Mouse (Mus musculus) myocyte (in vitro differentiated cells): Measurements from ENCODE around the gene a. TPM values are rescaled to one million over a fixed set of nuclear protein-coding genes. Genes with fewer than 3 reads are reported as not detected.

Source experiments
- H3K27me3 ChIP-seq: one replicate; pipeline ENCODE4 v1.6.1; 2011; ENCODE audit not compliant: control insufficient read depth, insufficient read depth, insufficient read length
- H3K36me3 ChIP-seq: one replicate; pipeline ENCODE4 v1.6.1; 2011; ENCODE audit not compliant: control insufficient read depth, insufficient read depth
- H3K4me2 ChIP-seq: one replicate; pipeline ENCODE4 v1.6.1; 2011; ENCODE audit warnings: low read depth, control low read depth
- H3K4me3 ChIP-seq: one replicate; pipeline ENCODE4 v1.5.1; 2011; ENCODE audit warnings: mild to moderate bottlenecking, control low read depth, moderate library complexity
- H3K79me2 ChIP-seq: one replicate; pipeline ENCODE4 v1.6.1; 2011; ENCODE audit not compliant: control insufficient read depth, insufficient read depth
- H3ac ChIP-seq: one replicate; pipeline ENCODE4 v1.6.1; 2011; ENCODE audit not compliant: control insufficient read depth, insufficient read length
- CEBPB ChIP-seq: IDR thresholded peaks from 2 replicates; pipeline ENCODE4 v1.6.1; 2011; ENCODE audit warnings: mild to moderate bottlenecking, moderate library complexity; ENCODE audit not compliant: poor library complexity, insufficient read depth, severe bottlenecking
- E2F4 ChIP-seq: IDR thresholded peaks from one replicate; pipeline ENCODE4 v1.6.1; 2011; ENCODE audit warnings: mild to moderate bottlenecking, control low read depth, moderate library complexity; ENCODE audit not compliant: insufficient read depth
- MAX ChIP-seq: IDR thresholded peaks from one replicate; pipeline ENCODE4 v1.6.1; 2011; ENCODE audit warnings: low read depth, mild to moderate bottlenecking, control low read depth
- MYOD1 ChIP-seq, 3 experiments: IDR thresholded peaks; one replicate each; pipeline ENCODE4 v1.6.1; 2011; ENCODE audit warnings: control low read depth in 2 of 3, low read depth in 2 of 3, mild to moderate bottlenecking in 2 of 3, moderate library complexity in 1 of 3; ENCODE audit not compliant: insufficient read length in 2 of 3, control insufficient read depth in 1 of 3
- MYOG ChIP-seq, 3 experiments: IDR thresholded peaks; one replicate each; pipeline ENCODE4 v1.6.1; 2011; ENCODE audit warnings: control low read depth in 2 of 3, low read depth in 2 of 3, mild to moderate bottlenecking in 2 of 3; ENCODE audit not compliant: insufficient read length in 2 of 3, control insufficient read depth in 1 of 3, insufficient read depth in 1 of 3
- POLR2A ChIP-seq: IDR thresholded peaks from one replicate; pipeline ENCODE4 v1.6.1; 2011; ENCODE audit warnings: low read depth, mild to moderate bottlenecking, control low read depth, moderate library complexity; ENCODE audit not compliant: insufficient read length
- POLR2AphosphoS2 ChIP-seq: IDR thresholded peaks from one replicate; pipeline ENCODE4 v1.6.1; 2011; ENCODE audit warnings: low read depth, control low read depth; ENCODE audit not compliant: insufficient read length
- REST ChIP-seq: IDR thresholded peaks from one replicate; pipeline ENCODE4 v1.6.1; 2011; ENCODE audit warnings: mild to moderate bottlenecking, control low read depth, moderate library complexity; ENCODE audit not compliant: insufficient read depth, insufficient read length
- SRF ChIP-seq: IDR thresholded peaks from one replicate; pipeline ENCODE4 v1.6.1; 2011; ENCODE audit warnings: low read depth; ENCODE audit not compliant: control insufficient read depth, insufficient read length
- TCF12 ChIP-seq: IDR thresholded peaks from one replicate; pipeline ENCODE4 v1.6.1; 2011; ENCODE audit warnings: mild to moderate bottlenecking, control low read depth; ENCODE audit not compliant: poor library complexity, insufficient read depth, severe bottlenecking
- TCF3 ChIP-seq: IDR thresholded peaks from one replicate; pipeline ENCODE4 v1.6.1; 2011; ENCODE audit warnings: low read depth, control low read depth; ENCODE audit not compliant: insufficient read length
- USF1 ChIP-seq: IDR thresholded peaks from one replicate; pipeline ENCODE4 v1.6.1; 2011; ENCODE audit warnings: low read depth, mild to moderate bottlenecking, control low read depth, moderate library complexity
- polyA plus RNA-seq: library from polyadenylated mRNA; unstranded; fragments of >200 nt; fragmentation: generic; extraction: Trizol; gene quantifications from one replicate; pipeline ENCODE4 v1.2.1, GENCODE M21; 2012; ENCODE audit warnings: missing spikeins

The a gene
- polyA plus RNA-seq, 1 experiment = not detected

DNA sequence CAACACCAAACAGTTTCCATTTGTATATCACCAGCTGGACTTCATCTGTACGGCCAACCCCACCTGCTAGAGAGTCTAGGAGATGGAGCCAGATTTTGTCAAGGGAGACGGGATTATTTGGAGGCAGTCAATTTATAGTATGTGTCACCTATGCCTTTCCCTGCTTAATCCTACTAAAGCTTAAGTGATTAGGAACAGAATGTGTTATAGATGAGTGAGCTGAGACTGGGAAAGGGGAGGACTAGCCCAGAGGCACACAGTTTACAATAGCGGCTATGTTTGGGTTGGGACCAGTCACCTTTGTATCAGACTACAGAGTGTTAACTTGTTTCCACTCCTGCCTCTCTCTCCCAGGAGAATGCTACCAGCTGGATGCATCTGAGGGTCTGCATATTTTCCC lies 11.6 kb upstream of the a start:
- H3K4me3 ChIP-seq = no peak overlapping the region
- TF ChIP-seq CEBPB (no peak), REST (no peak), MYOD1 (IDR thresholded peaks at IDR 0.05; ENCODE audit: control insufficient read depth in 1 of 3, insufficient read length in 2 of 3, low read depth in 2 of 3) (no peak), TCF12 (no peak), POLR2AphosphoS2 (no peak), MAX (no peak), SRF (no peak), TCF3 (no peak), USF1 (no peak), E2F4 (no peak), MYOG (IDR thresholded peaks at IDR 0.05; ENCODE audit: control insufficient read depth in 1 of 3, insufficient read depth in 1 of 3, insufficient read length in 2 of 3, low read depth in 2 of 3) (no peak)
- no peaks in the 10 kb centered on the region for H3K79me2 ChIP-seq
- H3K27me3 ChIP-seq = no peaks in the 10 kb centered on the region
- no peaks in the 10 kb centered on the region for H3K36me3 ChIP-seq
- H3ac ChIP-seq = no peak overlapping the region
- no peak overlapping the region for H3K4me2 ChIP-seq

DNA sequence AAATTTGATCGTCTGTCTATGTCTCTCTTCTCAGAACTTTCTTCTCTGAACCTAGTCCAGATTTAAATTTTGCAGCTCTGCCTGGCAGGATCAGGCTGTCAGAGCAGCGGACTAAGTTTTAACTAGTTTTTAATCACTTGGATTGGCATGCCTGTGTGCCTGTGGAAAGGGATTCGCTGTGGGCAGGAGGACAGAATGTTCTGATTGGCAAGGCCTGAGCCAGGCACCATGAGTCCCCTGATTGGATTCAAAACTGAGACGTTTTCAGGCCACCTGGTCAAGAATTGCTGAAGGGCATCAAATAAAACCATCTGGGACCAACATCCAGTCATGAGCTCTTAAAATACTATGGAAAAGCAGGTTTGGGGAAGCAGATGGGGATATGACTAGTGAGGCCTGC lies 8.8 kb upstream of the a start:
- no peak overlapping the region for H3K4me3 ChIP-seq
- no peak for TF ChIP-seq TCF12
- TF ChIP-seq POLR2A = no peak
- TF ChIP-seq TCF3 = no peak
- TF ChIP-seq MAX = no peak
- TF ChIP-seq CEBPB = no peak
- TF ChIP-seq USF1 = no peak
- TF ChIP-seq MYOG (IDR thresholded peaks at IDR 0.05; ENCODE audit: control insufficient read depth in 1 of 3, insufficient read depth in 1 of 3, insufficient read length in 2 of 3, low read depth in 2 of 3) = no peak
- no peak for TF ChIP-seq E2F4
- no peak for TF ChIP-seq REST
- no peak for TF ChIP-seq POLR2AphosphoS2
- TF ChIP-seq SRF = no peak
- no peak for TF ChIP-seq MYOD1 (IDR thresholded peaks at IDR 0.05; ENCODE audit: control insufficient read depth in 1 of 3, insufficient read length in 2 of 3, low read depth in 2 of 3)

DNA sequence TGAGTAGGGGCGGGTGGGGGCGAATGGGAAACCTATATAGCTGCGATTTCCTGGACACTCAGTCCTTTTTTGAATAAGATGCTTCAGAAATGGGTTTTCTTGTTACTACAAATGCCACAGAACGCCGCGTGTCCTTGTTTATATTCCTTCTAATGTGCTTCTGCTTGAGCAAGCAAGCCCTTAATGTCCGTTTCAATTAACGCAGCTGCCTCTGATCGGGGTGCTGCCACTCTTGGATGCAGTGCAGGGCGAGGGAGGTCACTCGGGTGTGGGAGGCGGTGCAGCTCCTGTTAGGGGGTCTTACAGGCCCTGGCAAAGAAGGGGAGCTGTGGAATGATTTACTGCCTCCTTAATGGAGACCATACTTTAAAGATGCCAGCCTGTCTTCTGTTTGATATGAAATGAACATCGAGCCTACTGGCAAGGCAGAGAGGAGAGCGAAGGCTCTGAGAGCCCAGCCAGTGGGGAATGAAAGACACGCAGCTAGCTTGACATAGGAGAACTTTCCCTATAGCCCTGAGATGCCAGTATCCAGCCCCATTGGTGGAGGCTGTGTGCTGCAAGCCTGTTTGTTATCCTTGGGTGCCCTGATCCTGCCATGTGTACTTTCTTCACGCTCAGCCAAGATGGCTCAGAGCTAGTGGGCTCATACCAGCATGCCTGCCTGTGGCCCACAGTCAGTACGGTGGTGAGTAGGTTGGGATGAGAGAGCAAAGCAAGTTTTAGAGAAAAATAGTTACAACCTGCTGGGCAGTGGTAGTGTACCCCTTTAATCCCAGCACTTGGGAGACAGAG lies 8.1 kb upstream of the a start:
- Histone ChIP-seq H3K4me2 (no peak overlapping the region), H3K27me3 (no peaks in the 10 kb centered on the region), H3K36me3 (no peaks in the 10 kb centered on the region), H3ac (no peak overlapping the region), H3K79me2 (no peaks in the 10 kb centered on the region), H3K4me3 (no peak overlapping the region)
- TF ChIP-seq E2F4 = no peak
- no peak for TF ChIP-seq TCF3
- no peak for TF ChIP-seq POLR2AphosphoS2
- TF ChIP-seq CEBPB = no peak
- TF ChIP-seq TCF12 = no peak
- TF ChIP-seq MAX = no peak
- no peak for TF ChIP-seq MYOD1 (IDR thresholded peaks at IDR 0.05; ENCODE audit: control insufficient read depth in 1 of 3, insufficient read length in 2 of 3, low read depth in 2 of 3)
- TF ChIP-seq POLR2A = no peak
- TF ChIP-seq USF1 = no peak
- TF ChIP-seq MYOG (IDR thresholded peaks at IDR 0.05; ENCODE audit: control insufficient read depth in 1 of 3, insufficient read depth in 1 of 3, insufficient read length in 2 of 3, low read depth in 2 of 3) = no peak
- TF ChIP-seq SRF = no peak
- TF ChIP-seq REST = no peak

More for the DNA sequence above, 8.8 kb upstream of the a start:
- Histone ChIP-seq H3K4me2 (no peak overlapping the region), H3K36me3 (no peaks in the 10 kb centered on the region), H3ac (no peak overlapping the region), H3K79me2 (no peaks in the 10 kb centered on the region), H3K27me3 (no peaks in the 10 kb centered on the region)

DNA sequence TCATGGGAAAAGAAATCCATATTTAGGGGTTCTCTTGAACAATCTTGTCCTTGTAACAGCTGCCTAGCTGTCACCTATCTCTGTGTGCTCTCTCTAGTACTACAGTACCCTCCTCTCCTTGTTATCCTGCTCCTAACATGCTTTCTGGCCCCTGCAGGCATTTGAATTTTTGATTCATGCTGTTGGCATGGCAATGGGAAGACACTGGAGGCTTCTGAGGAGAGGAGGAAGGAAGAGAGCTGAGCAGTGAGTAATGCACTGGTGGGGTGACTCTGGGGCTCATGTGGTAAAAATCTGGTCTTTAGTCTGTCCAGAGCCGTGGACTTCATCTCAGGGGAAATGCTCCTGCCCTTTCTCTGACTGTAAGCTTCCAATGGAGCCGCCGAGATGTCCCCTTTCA lies 5.9 kb upstream of the a start:
- no peaks in the 10 kb centered on the region for H3K27me3 ChIP-seq
- peak overlapping the region; percentile 46 for H3K4me2 ChIP-seq
- TF ChIP-seq MAX (no peak), POLR2AphosphoS2 (no peak), POLR2A (no peak), SRF (no peak), CEBPB (no peak), USF1 (no peak), MYOG (IDR thresholded peaks at IDR 0.05; ENCODE audit: control insufficient read depth in 1 of 3, insufficient read depth in 1 of 3, insufficient read length in 2 of 3, low read depth in 2 of 3) (no peak), REST (no peak), MYOD1 (IDR thresholded peaks at IDR 0.05; ENCODE audit: control insufficient read depth in 1 of 3, insufficient read length in 2 of 3, low read depth in 2 of 3) (no peak), TCF3 (no peak), TCF12 (no peak), E2F4 (no peak)
- H3K79me2 ChIP-seq = no peaks in the 10 kb centered on the region
- no peak overlapping the region for H3ac ChIP-seq
- H3K36me3 ChIP-seq = no peaks in the 10 kb centered on the region
- no peak overlapping the region for H3K4me3 ChIP-seq
